In the genomic region with DNA sequence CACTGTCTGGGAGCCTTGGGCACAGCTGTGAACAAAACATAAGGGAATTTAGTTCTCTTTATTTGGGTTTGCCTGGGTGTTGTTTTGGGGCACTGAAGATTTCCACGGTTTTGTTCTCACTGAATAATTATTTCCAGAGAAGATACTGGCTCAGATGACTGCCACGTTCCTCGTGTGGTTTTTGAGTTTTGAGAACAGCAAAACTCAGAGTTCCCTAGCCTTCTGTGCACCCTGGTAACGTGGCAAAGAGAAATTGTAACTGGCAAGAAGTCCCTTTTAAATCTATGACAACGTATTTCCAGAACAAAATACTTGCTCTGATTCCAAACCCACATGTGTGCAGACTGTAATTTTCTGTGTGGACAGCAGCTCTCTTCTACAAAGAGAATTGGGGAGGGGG, we compare ENCODE assay signal across 26 mouse cellular contexts. TPM values are rescaled to one million over a fixed set of nuclear protein-coding genes. Genes with fewer than 3 reads are reported as not detected.
A peak's percentile ranks its signal among the peaks of the same experiment; 100 is the strongest.
DNase-seq lines count a peak whose midpoint lies in the region; ATAC-seq lines count a peak whose summit lies in the region.
"Had no signal": no experiment of that assay in that cellular context is flagged by ENCODE, and none has a peak within 500 bp of the region (broad histone marks: within the 10 kb centered on the region; RNA-seq: fewer than 3 reads in every experiment).

No protein-coding gene starts in this region.

- ATAC-seq in embryonic facial prominence, embryonic 13.5 days (ENCODE audit: insufficient number of reproducible peaks, insufficient read depth, low FRiP score, low TSS enrichment, low read depth), result no peak
- ATAC-seq: CD4-positive, CD25-positive, alpha-beta regulatory T cell, adult 4 months; forebrain, embryonic 15.5 days; hindbrain, embryonic 16.5 days; inflammation-experienced regulatory T-cells, adult 6 months had no signal

- peaks cover 40% of the 10 kb centered on the region for H3K4me1 ChIP-seq in embryonic facial prominence, embryonic 13.5 days
- H3K4me1 ChIP-seq in embryonic facial prominence, embryonic 10.5 days, result no peaks in the 10 kb centered on the region
- H3K4me1 ChIP-seq: forebrain, embryonic 10.5 days; forebrain, embryonic 15.5 days; hindbrain, embryonic 12.5 days had no signal

- no peaks in the 10 kb centered on the region for H3K36me3 ChIP-seq in embryonic facial prominence, embryonic 13.5 days
- no peaks in the 10 kb centered on the region for H3K36me3 ChIP-seq in embryonic facial prominence, embryonic 10.5 days (replicated peaks)
- H3K36me3 ChIP-seq: forebrain, embryonic 10.5 days; forebrain, embryonic 15.5 days; G1E; hindbrain, embryonic 12.5 days had no signal

- no peaks in the 10 kb centered on the region for H3K27me3 ChIP-seq in embryonic facial prominence, embryonic 13.5 days
- H3K27me3 ChIP-seq in embryonic facial prominence, embryonic 10.5 days (replicated peaks; ENCODE audit: low read depth, poor library complexity, severe bottlenecking), result no peaks in the 10 kb centered on the region
- H3K27me3 ChIP-seq: forebrain, embryonic 15.5 days; hindbrain, embryonic 12.5 days had no signal

- no peak for DNase-seq in embryonic facial prominence, embryonic 10.5 days (ENCODE audit: low spot score)
- peak; percentile 28 for DNase-seq in layer of hippocampus, adult 11-12 months (ENCODE audit: low spot score)
- DNase-seq in layer of hippocampus, postnatal 10 days (ENCODE audit: low spot score in 2 of 2), result no peak
- DNase-seq in ovary, adult 18-20 months (ENCODE audit: low spot score), result peak; percentile 7
- DNase-seq in ovary, postnatal 10 days (ENCODE audit: low spot score), result no peak
- DNase-seq in adrenal gland, postnatal 14 days, result no peak
- no peak for DNase-seq in thymus, postnatal 4 days
- DNase-seq: adrenal gland, postnatal 10 days; B cell, adult 2 months; cerebellum, adult 2 months; cerebellum, postnatal 10 days; gastrocnemius, postnatal 25 days; heart, postnatal 10 days; heart, postnatal 4 days had no signal

- WGBS in embryonic facial prominence, embryonic 13.5 days, result 18% methylated on average over 5 of the region's 5 CpGs
- WGBS in embryonic facial prominence, embryonic 10.5 days, result 62% methylated on average over 5 of the region's 5 CpGs

- H3K27ac ChIP-seq in embryonic facial prominence, embryonic 13.5 days, result peak overlapping the region; percentile 55
- no peak overlapping the region for H3K27ac ChIP-seq in embryonic facial prominence, embryonic 10.5 days (replicated peaks)
- H3K27ac ChIP-seq: forebrain, embryonic 10.5 days; forebrain, embryonic 15.5 days; hindbrain, embryonic 12.5 days had no signal

- H3K4me2 ChIP-seq in embryonic facial prominence, embryonic 13.5 days, result no peak overlapping the region
- H3K4me2 ChIP-seq: forebrain, embryonic 15.5 days; hindbrain, embryonic 12.5 days had no signal

- H3K4me3 ChIP-seq in embryonic facial prominence, embryonic 13.5 days, result no peak overlapping the region
- H3K4me3 ChIP-seq in embryonic facial prominence, embryonic 10.5 days, result no peak overlapping the region
- H3K4me3 ChIP-seq: forebrain, embryonic 10.5 days; forebrain, embryonic 15.5 days; hindbrain, embryonic 12.5 days had no signal

- H3K9ac ChIP-seq in embryonic facial prominence, embryonic 13.5 days, result no peak overlapping the region
- H3K9ac ChIP-seq: forebrain, embryonic 15.5 days; hindbrain, embryonic 12.5 days had no signal

- H3K9me3 ChIP-seq in embryonic facial prominence, embryonic 13.5 days, result no peaks in the 10 kb centered on the region
- H3K9me3 ChIP-seq in embryonic facial prominence, embryonic 10.5 days, result no peaks in the 10 kb centered on the region
- H3K9me3 ChIP-seq: forebrain, embryonic 10.5 days; forebrain, embryonic 15.5 days; G1E; hindbrain, embryonic 12.5 days had no signal

RNA-seq across cellular contexts. Expression of gene Fam50b, which starts 52.9 kb away (rescaled TPM):
- not detected in 2 replicates for polyA plus RNA-seq in embryonic facial prominence, embryonic 13.5 days (2015; fragmentation: Nextera tagmentation; extraction: Ambion mirVana)
- polyA plus RNA-seq in embryonic facial prominence, embryonic 10.5 days (2016; fragmentation: Nextera tagmentation; extraction: Ambion mirVana), result not detected in 2 replicates
- not detected for total RNA-seq in layer of hippocampus, postnatal 10 days (2021)
- total RNA-seq in adrenal gland, postnatal 14 days (2021), result not detected in 2 replicates
- total RNA-seq: adrenal gland, postnatal 10 days; G1E; gastrocnemius, postnatal 25 days; granulocyte monocyte progenitor cell, adult 5-6 weeks; heart, postnatal 10 days; heart, postnatal 4 days had no signal
- polyA plus RNA-seq: CD4-positive, CD25-positive, alpha-beta regulatory T cell, adult 4 months; cerebellum, adult 2 months; embryonic facial prominence, embryonic 11.5 days; forebrain, embryonic 10.5 days; forebrain, embryonic 15.5 days; frontal cortex, adult 2 months; G1E; heart, embryonic 14.5 days; hindbrain, embryonic 16.5 days; inflammation-experienced regulatory T-cells, adult 6 months had no signal

Comparison
In these comparisons a context has a peak if more than half of its experiments do, and no peak if none do; other contexts are left out.
1. DNase-seq: peak in layer of hippocampus, adult 11-12 months (single experiment) and ovary, adult 18-20 months (single experiment); none in embryonic facial prominence, embryonic 10.5 days (single experiment), layer of hippocampus, postnatal 10 days (0 of 2), ovary, postnatal 10 days (single experiment), adrenal gland, postnatal 14 days (single experiment) and thymus, postnatal 4 days (single experiment).